Mouse (Mus musculus): Measurements from ENCODE around the gene Ift52.

- no peak for TF ChIP-seq POLR2A (IDR thresholded peaks at IDR 0.05; ENCODE audit: insufficient read depth, low read depth, low read length)
- TF ChIP-seq CTCF (IDR thresholded peaks at IDR 0.05): no peak
These were observed 14.6 kb downstream of the Ift52 start for GRCm38 (mm10) chr2:163031757-163032156.

All from heart, adult 2 months (tissue).